Mouse (Mus musculus) heart, postnatal 0 days (tissue): ENCODE data around the gene Tbc1d2b. TPM values are rescaled to one million over a fixed set of nuclear protein-coding genes. Genes with fewer than 3 reads are reported as not detected.
A peak's percentile ranks its signal among the peaks of the same experiment; 100 is the strongest.

Source experiments
- ATAC-seq: fragments of 200-750 bp; cut with Nextera tagmentation; 2 replicates; pipeline ENCODE4 v1.8.0; 2017; ENCODE audit warnings: low read depth, moderate number of reproducible peaks, moderate library complexity; ENCODE audit not compliant: insufficient read depth
- DNase-seq: peaks from one replicate; pipeline ENCODE4 v3.0.0-alpha.2; 2016; ENCODE audit warnings: low spot score
- H3K27ac ChIP-seq: fragments of 300-500 bp; sonication (generic); 2 replicates; pipeline ENCODE4 v1.5.1; 2014; ENCODE audit warnings: low read depth, mild to moderate bottlenecking
- H3K27me3 ChIP-seq: fragments of 300-500 bp; sonication (generic); 2 replicates; pipeline ENCODE4 v1.6.1; 2014; ENCODE audit warnings: low read length, mixed read lengths; ENCODE audit not compliant: control insufficient read depth, insufficient read depth
- H3K36me3 ChIP-seq: fragments of 300-500 bp; sonication (generic); replicated peaks from 2 replicates; pipeline ENCODE4 v1.6.1; 2014; ENCODE audit warnings: low read length, mixed read lengths; ENCODE audit not compliant: control insufficient read depth, insufficient read depth
- H3K4me1 ChIP-seq: fragments of 300-500 bp; sonication (generic); 2 replicates; pipeline ENCODE4 v1.6.1; 2014; ENCODE audit warnings: antibody characterized with exemption; ENCODE audit not compliant: control insufficient read depth, insufficient read depth
- H3K4me2 ChIP-seq: fragments of 300-500 bp; sonication (generic); 2 replicates; pipeline ENCODE4 v1.6.1; 2014; ENCODE audit warnings: low read depth, mild to moderate bottlenecking, low read length, moderate library complexity
- H3K4me3 ChIP-seq: fragments of 300-500 bp; sonication (generic); 2 replicates; pipeline ENCODE4 v1.5.1; 2014; ENCODE audit warnings: low read depth, low read length
- H3K9ac ChIP-seq: fragments of 300-500 bp; sonication (generic); replicated peaks from 2 replicates; pipeline ENCODE4 v1.6.1; 2014; ENCODE audit warnings: low read depth, low read length, mixed read lengths
- H3K9me3 ChIP-seq: fragments of 300-500 bp; sonication (generic); replicated peaks from 2 replicates; pipeline ENCODE4 v1.6.1; 2016; ENCODE audit warnings: low read length; ENCODE audit not compliant: control insufficient read depth
- CTCF ChIP-seq: IDR thresholded peaks from 2 replicates; pipeline ENCODE4 v1.5.1; 2016; ENCODE audit warnings: antibody characterized with exemption, control low read depth, low read depth
- EP300 ChIP-seq: IDR thresholded peaks from 2 replicates; pipeline ENCODE4 v1.6.1; 2016; ENCODE audit warnings: antibody characterized with exemption, low read depth
- WGBS: fragments of 180-500 bp; shearing (Covaris S2); extraction: QIAGEN DNeasy Blood & Tissue Kit; methylation state at CpG from one replicate; pipeline ENCODE4 v1.1.7; 2014; 5-methylcytosine and 5-hydroxymethylcytosine counted together
- polyA plus RNA-seq: library from polyadenylated mRNA; unstranded; fragments of >200 nt; fragmentation: Nextera tagmentation; extraction: Ambion mirVana; gene quantifications from 2 replicates; pipeline ENCODE4 v1.2.1, GENCODE M21; 2015
- total RNA-seq: library from RNA; depleted of rRNA; stranded (reverse); fragments of >200 nt; gene quantifications from 2 replicates; pipeline ENCODE4 v1.2.3, GENCODE M21; 2014; ENCODE audit warnings: low replicate concordance; rRNA removed

Tbc1d2b gene
- total RNA-seq (11.6 and 24.7 TPM in 2 replicates), polyA plus RNA-seq (2.9 and 3.2 TPM in 2 replicates)

DNA sequence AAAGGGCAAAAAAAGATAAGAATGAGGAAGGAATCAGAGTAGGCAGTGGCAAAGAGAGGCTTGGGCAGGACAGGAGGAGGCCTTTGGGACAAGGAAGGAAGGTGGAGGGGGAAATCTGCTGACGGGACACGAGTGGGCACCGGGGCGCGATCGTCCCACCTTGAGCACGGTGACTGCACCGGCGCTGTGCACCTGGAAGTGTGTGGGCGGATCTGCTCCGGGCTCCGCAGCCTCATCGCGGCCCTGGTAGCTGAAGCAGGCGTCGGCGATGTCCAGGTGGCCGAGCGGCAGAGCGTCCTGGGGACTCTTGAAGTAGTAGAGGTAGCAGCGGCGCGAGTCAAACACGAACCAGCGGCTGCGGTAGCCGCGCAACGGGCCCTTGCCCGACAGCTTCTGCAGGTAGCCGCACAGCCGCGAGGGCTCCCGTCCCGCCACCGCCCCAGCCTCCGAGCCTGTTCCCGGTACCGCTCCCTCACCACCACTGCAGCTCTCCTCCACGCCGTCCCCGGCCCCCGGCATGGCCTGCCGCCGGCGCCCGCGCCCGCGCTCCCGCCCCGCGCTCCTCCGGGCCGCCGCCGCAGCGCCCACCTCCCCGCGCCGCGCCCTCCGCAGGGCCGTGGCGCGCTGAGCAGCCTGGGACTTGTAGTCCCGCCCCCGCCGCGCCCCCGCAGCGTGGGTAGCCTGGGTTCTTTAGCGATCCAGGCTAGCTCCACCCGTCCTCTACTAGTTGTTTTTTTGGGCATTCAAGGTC is at the start of gene Tbc1d2b:
Tbc1d2b (minus strand) TSS at position 612 of the 751 bp plus-strand sequence.
- peak; percentile 82 for ATAC-seq
- H3K4me1 ChIP-seq: 0 out of 2 replicates have a peak, but pooled peaks cover 12% of the 10 kb centered on the region
- H3K36me3 ChIP-seq: no peaks in the 10 kb centered on the region
- peak within 1 kb of the TSS; percentile 88 for H3K4me2 ChIP-seq
- 1% methylated on average over 56 of the region's 74 CpGs for WGBS
- DNase-seq: no peak
- TF ChIP-seq EP300 (no peak), CTCF (no peak)
- H3K9me3 ChIP-seq: no peaks in the 10 kb centered on the region
- H3K9ac ChIP-seq: peak within 1 kb of the TSS; percentile 73
- H3K4me3 ChIP-seq: peak within 1 kb of the TSS; percentile 88
- H3K27ac ChIP-seq: peak within 1 kb of the TSS; percentile 67
- no peaks in the 10 kb centered on the region for H3K27me3 ChIP-seq

DNA sequence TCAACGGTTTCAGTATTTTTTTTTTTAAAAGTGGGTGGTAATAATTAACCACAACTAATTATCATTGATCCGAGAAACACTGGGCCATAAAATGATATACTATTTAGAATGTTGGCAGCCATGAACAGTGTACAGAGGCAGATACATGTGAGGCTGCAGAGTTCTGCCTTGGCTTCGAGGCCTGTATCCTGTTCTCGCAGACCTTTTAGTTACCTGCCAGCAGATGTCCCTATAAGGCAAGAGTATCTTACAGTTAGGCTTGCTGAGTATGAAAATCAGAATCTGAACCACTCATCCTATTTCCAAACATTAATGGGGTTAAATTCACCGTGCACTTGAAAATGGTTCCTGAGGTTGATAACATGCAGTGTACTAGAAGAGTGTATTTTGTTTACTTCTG is 45.7 kb upstream of the Tbc1d2b start:
- TF ChIP-seq CTCF: peak; percentile 20; the same call in 1 of the 2 replicates
- TF ChIP-seq EP300: no peak

DNA sequence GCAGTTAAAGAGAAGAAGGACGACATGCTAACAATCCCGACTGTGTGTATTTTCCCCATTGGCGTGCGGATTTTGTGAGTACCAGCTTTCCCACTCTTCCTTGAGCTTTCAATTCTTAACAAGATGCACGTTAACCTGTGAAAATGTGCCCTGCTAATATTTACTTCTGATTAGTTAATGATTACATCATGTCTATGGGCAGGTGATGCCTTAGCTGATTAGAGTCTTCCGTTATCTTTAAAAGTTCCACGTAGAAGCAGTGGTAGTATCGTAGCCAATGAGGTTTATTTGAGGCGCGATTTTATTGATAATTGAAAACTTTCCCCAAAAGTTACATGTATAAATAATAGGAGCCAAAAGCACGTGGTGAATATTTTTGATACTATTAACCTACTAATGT is 45.1 kb upstream of the Tbc1d2b start:
- TF ChIP-seq EP300 (no peak), CTCF (no peak)
- Histone ChIP-seq H3K9ac (no peak overlapping the region), H3K9me3 (no peaks in the 10 kb centered on the region), H3K4me1 (no peaks in the 10 kb centered on the region), H3K27ac (no peak overlapping the region), H3K36me3 (no peaks in the 10 kb centered on the region), H3K4me3 (no peak overlapping the region), H3K27me3 (no peaks in the 10 kb centered on the region), H3K4me2 (no peak overlapping the region)
- 80% methylated on average over 11 of the region's 11 CpGs for WGBS
- DNase-seq: no peak
- ATAC-seq: no peak

More for the DNA sequence above, 45.7 kb upstream of the Tbc1d2b start:
- no peak for ATAC-seq
- H3K36me3 ChIP-seq: no peaks in the 10 kb centered on the region
- no peaks in the 10 kb centered on the region for H3K9me3 ChIP-seq
- H3K27me3 ChIP-seq: no peaks in the 10 kb centered on the region
- H3K4me3 ChIP-seq: no peak overlapping the region
- 60% methylated on average over 5 of the region's 5 CpGs for WGBS
- no peak overlapping the region for H3K4me2 ChIP-seq
- no peak for DNase-seq
- H3K27ac ChIP-seq: no peak overlapping the region
- no peak overlapping the region for H3K9ac ChIP-seq
- no peaks in the 10 kb centered on the region for H3K4me1 ChIP-seq

DNA sequence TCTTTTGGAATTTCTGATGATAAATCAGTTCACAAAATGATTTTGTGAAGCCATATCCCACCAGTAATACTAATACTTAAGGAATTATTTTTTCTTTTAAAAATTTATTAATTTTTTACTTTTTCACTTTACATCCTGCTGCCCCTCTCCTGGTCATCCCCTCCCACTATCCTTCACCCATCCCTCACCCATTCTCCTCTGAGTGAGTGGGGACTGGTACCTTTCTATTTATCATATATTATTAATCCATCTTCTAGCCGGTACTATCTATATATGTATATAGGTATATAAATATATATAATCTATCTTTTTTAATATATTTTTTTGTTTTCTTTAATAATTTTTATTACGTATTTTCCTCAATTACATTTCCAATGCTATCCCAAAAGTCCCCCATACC is 33.6 kb upstream of the Tbc1d2b start:
- Histone ChIP-seq H3K27me3 (no peaks in the 10 kb centered on the region), H3K4me3 (no peak overlapping the region), H3K27ac (no peak overlapping the region), H3K4me2 (no peak overlapping the region), H3K9me3 (no peaks in the 10 kb centered on the region), H3K36me3 (no peaks in the 10 kb centered on the region), H3K9ac (no peak overlapping the region), H3K4me1 (no peaks in the 10 kb centered on the region)
- no peak for TF ChIP-seq EP300
- TF ChIP-seq CTCF: no peak
- DNase-seq (no peak), ATAC-seq (no peak)
- WGBS: 85% methylated on average over 2 of the region's 2 CpGs

DNA sequence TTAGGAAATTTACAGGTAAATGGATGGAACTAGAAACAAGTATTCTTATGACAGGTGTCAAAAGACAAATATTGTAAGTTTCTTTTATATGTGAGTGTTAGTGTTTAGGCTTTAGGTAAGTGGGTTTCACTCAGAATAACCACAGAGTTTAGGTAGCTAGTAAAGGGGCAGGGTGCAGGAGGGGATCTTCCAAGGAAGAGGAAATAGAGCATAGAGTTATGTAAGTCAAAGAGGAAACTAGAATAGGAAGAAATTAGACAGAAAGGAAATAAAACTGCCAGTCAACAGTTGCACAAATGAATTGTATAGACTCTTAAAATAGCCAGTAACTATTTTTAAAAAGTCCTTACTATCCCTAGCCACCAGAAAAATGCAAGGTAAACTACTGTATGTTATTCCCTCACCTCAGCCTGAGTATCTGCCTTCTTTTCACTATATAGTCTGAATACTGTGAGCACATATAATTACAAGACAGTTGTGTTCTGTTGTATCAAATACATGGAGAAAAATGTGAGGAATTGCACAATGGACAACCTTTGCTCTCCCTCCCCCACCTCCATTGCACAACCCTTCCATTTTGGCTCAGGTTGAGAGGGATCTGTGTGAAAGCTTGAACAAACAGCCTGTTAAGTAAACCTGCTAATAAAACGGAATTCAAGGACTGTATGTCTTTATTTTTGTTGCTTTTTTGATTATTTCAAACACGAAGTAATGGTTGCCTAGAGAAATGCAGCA is 32.7 kb upstream of the Tbc1d2b start:
- H3K9me3 ChIP-seq: no peaks in the 10 kb centered on the region
- TF ChIP-seq CTCF: no peak
- TF ChIP-seq EP300: no peak
- no peak overlapping the region for H3K4me3 ChIP-seq
- H3K9ac ChIP-seq: no peak overlapping the region
- H3K36me3 ChIP-seq: no peaks in the 10 kb centered on the region
- ATAC-seq (no peak), DNase-seq (no peak)
- H3K4me2 ChIP-seq: no peak overlapping the region
- 55% methylated on average over 2 of the region's 2 CpGs for WGBS
- no peaks in the 10 kb centered on the region for H3K27me3 ChIP-seq
- H3K27ac ChIP-seq: no peak overlapping the region
- H3K4me1 ChIP-seq: no peaks in the 10 kb centered on the region
